Mouse (Mus musculus) forebrain, embryonic 13.5 days (tissue): ENCODE measurements around the gene Gjb4. TPM values are rescaled to one million over a fixed set of nuclear protein-coding genes. Genes with fewer than 3 reads are reported as not detected.

ENCODE experiments used
- ATAC-seq: fragments of 200-750 bp; cut with Nextera tagmentation; 2 replicates; pipeline ENCODE4 v1.8.0; 2017
- H3K27ac ChIP-seq: fragments of 300-500 bp; sonication (generic); 2 replicates; pipeline ENCODE4 v1.5.1; 2015; ENCODE audit warnings: inconsistent platforms, mild to moderate bottlenecking, moderate library complexity
- H3K27me3 ChIP-seq: fragments of 300-500 bp; sonication (generic); 2 replicates; pipeline ENCODE4 v1.6.1; 2015; ENCODE audit warnings: mild to moderate bottlenecking, inconsistent platforms
- H3K36me3 ChIP-seq: fragments of 300-500 bp; sonication (generic); 2 replicates; pipeline ENCODE4 v1.6.1; 2015; ENCODE audit warnings: mild to moderate bottlenecking, inconsistent platforms; ENCODE audit not compliant: poor library complexity, severe bottlenecking
- H3K4me1 ChIP-seq: fragments of 300-500 bp; sonication (generic); 2 replicates; pipeline ENCODE4 v1.6.1; 2015; ENCODE audit warnings: inconsistent platforms
- H3K4me2 ChIP-seq: fragments of 300-500 bp; sonication (generic); 2 replicates; pipeline ENCODE4 v1.6.1; 2015; ENCODE audit warnings: inconsistent platforms, mild to moderate bottlenecking, moderate library complexity
- H3K4me3 ChIP-seq: fragments of 300-500 bp; sonication (generic); 2 replicates; pipeline ENCODE4 v1.5.1; 2015; ENCODE audit warnings: mild to moderate bottlenecking, inconsistent platforms
- H3K9ac ChIP-seq: fragments of 300-500 bp; sonication (generic); 2 replicates; pipeline ENCODE4 v1.6.1; 2015; ENCODE audit warnings: mild to moderate bottlenecking, inconsistent platforms
- H3K9me3 ChIP-seq: fragments of 300-500 bp; sonication (generic); replicated peaks from 2 replicates; pipeline ENCODE4 v1.6.1; 2016; ENCODE audit warnings: inconsistent platforms
- WGBS: fragments of 180-500 bp; shearing (Covaris S2); methylation state at CpG from one replicate; pipeline ENCODE4 v1.1.7; 2015; 5-methylcytosine and 5-hydroxymethylcytosine counted together
- polyA plus RNA-seq: library from polyadenylated mRNA; unstranded; fragments of >200 nt; fragmentation: Nextera tagmentation; extraction: Ambion mirVana; gene quantifications from 2 replicates; pipeline ENCODE4 v1.2.1, GENCODE M21; 2015

The Gjb4 gene
- polyA plus RNA-seq, 1 experiment from 2014 or later = not detected

DNA sequence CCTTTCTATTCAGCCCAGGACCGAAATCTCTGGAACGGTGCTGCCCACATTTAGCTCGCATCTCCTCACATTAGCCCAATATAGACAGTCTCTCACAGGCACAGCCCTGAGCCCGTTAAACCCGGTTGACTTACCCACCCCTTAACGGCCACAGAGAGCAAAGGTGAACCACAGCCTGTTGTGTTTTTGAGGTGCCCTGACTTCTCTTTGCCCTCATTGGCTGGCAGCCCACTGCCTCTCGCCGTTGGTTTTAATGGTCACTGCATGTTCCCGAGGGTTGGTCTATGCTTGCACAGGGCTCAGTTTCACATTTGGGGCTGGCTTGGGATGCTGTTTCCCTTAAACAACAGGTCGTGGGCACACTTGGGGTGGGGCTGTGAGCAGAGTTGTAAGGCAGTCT lies 29.6 kb downstream of the Gjb4 start:
- Histone ChIP-seq H3K4me1 (no peaks in the 10 kb centered on the region), H3K36me3 (no peaks in the 10 kb centered on the region), H3K4me2 (no peak overlapping the region), H3K27me3 (peaks cover 36% of the 10 kb centered on the region), H3K4me3 (no peak overlapping the region), H3K9ac (no peak overlapping the region), H3K27ac (no peak overlapping the region), H3K9me3 (no peaks in the 10 kb centered on the region)
- 0 out of 2 replicates have a peak, but pooled peaks have one; percentile 8 for ATAC-seq
- 72% methylated on average over 10 of the region's 10 CpGs for WGBS

DNA sequence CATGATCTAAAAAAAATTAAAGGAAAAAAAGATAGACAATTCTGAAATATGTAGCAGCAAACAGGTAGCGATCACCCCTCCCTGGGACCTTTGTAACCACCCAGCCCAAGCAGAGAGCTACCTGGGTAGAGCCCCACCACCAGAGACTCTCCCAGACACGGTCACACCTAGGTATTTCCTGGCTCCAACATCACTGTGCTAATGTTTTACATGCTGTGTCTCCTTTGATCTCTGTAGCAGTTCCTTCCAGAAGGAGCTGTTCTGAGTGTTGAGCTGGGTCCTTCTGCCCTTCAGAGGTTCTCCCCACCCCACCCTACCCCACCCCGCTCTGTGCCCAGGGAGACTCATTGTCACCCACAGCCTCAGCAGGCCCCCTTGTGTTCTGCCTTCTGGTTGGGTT lies 30.2 kb downstream of the Gjb4 start:
- no peaks in the 10 kb centered on the region for H3K9me3 ChIP-seq
- ATAC-seq = no peak
- no peak overlapping the region for H3K4me3 ChIP-seq
- 94% methylated on average over 3 of the region's 3 CpGs for whole genome bisulfite sequencing
- no peak overlapping the region for H3K4me2 ChIP-seq
- H3K36me3 ChIP-seq = no peaks in the 10 kb centered on the region
- no peaks in the 10 kb centered on the region for H3K4me1 ChIP-seq
- no peak overlapping the region for H3K27ac ChIP-seq
- no peak overlapping the region for H3K9ac ChIP-seq
- H3K27me3 ChIP-seq = peaks cover 30% of the 10 kb centered on the region

DNA sequence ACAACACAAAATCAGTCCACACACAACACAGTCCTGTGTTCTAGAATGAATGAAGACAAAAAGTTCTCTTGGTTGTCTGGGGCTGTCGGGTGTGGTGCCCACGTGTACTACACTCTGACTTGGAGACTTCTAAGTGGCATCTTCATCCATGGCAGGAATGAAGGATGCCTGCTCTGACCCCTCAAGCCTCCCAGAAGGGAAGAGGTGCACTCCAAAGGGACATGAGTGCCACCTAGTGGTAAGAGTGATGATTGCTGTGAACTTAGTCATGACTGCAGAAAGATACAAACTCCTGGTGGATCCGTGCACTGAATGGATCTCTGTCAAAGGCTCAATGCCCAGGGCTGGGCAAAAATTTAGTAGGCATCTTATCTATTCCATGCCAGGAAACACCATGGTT lies 34.3 kb downstream of the Gjb4 start:
- H3K27me3 ChIP-seq = peaks cover 4% of the 10 kb centered on the region
- WGBS = 5% methylated on average over 3 of the region's 3 CpGs
- no peak overlapping the region for H3K4me2 ChIP-seq
- no peak overlapping the region for H3K4me3 ChIP-seq
- H3K36me3 ChIP-seq = no peaks in the 10 kb centered on the region
- H3K9me3 ChIP-seq = no peaks in the 10 kb centered on the region
- H3K9ac ChIP-seq = no peak overlapping the region
- no peak overlapping the region for H3K27ac ChIP-seq
- H3K4me1 ChIP-seq = no peaks in the 10 kb centered on the region
- peak; percentile 55; the same call in 1 of the 2 replicates for ATAC-seq

DNA sequence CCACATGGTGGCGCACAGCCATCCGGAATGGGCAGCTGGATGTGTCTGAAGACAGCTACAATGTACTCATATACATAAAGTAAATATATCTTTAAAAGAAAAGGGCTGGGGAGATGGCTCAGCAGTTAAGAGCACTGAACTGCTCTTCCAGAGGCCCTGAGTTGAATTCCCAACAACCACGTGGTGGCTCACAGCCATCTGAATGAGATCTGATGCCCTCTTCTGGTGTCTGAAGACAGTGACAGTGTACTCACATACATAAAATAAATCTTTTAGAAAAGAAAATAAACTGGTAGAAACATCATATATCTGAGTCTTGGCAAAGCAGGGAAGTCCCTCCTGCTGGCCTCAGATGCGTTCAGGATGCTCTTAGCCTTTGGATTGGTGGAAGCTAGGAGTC lies 36.7 kb downstream of the Gjb4 start:
- ATAC-seq = no peak
- no peak overlapping the region for H3K9ac ChIP-seq
- H3K27ac ChIP-seq = no peak overlapping the region
- H3K36me3 ChIP-seq = no peaks in the 10 kb centered on the region
- no peak overlapping the region for H3K4me2 ChIP-seq
- peaks cover 13% of the 10 kb centered on the region for H3K4me1 ChIP-seq
- H3K9me3 ChIP-seq = no peaks in the 10 kb centered on the region
- H3K4me3 ChIP-seq = no peak overlapping the region
- 49% methylated on average over 4 of the region's 4 CpGs for WGBS
- H3K27me3 ChIP-seq = peaks cover 17% of the 10 kb centered on the region

DNA sequence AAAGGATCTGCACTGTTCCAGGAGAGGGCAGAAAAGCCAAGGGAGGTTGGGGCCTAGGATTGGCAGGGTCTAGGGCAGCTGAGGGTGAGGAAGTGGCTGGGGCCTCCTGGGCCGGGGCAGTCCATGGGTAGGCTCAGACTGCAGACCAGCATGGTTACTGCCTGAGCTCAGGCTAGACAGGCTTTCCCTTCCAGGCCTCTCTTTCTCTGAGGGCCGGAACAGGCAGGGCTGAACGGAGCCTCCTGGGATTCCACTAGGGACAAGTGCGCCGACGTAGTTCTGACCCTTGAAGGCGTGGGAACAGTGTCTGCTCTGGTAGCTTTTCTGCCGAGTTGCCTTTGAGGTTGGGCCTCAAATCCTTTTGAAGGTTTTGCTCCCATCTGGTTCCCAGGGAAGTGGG lies 38.1 kb downstream of the Gjb4 start:
- no peak for ATAC-seq
- no peak overlapping the region for H3K27ac ChIP-seq
- no peaks in the 10 kb centered on the region for H3K36me3 ChIP-seq
- H3K4me3 ChIP-seq = no peak overlapping the region
- no peak overlapping the region for H3K9ac ChIP-seq
- peaks cover 13% of the 10 kb centered on the region for H3K4me1 ChIP-seq
- H3K9me3 ChIP-seq = no peaks in the 10 kb centered on the region
- H3K27me3 ChIP-seq = peaks cover 24% of the 10 kb centered on the region
- no peak overlapping the region for H3K4me2 ChIP-seq
- 88% methylated on average over 8 of the region's 8 CpGs for WGBS

DNA sequence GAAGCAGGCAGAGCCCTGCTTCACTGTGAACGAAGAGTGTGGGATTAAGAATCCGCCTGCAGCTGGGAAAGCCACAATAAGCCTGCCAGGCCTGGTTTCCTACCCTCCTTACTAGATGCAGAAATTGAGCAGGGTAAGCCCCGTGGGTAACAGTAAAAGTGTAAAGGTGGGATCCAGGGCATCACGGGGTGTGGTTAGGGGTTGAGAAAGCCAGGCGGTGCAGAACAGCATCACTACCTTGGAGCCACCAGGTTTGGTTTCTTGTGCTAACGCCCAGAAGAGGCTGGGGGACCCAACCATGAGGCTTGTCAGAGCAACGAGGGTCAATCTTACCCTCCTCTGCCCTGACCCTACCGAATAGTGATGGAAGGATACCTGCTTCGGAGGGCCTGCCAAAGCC lies 39.3 kb downstream of the Gjb4 start:
- Histone ChIP-seq H3K4me3 (no peak overlapping the region), H3K36me3 (no peaks in the 10 kb centered on the region), H3K27ac (no peak overlapping the region), H3K4me2 (peak overlapping the region; percentile 79), H3K9me3 (no peaks in the 10 kb centered on the region), H3K27me3 (peaks cover 24% of the 10 kb centered on the region), H3K9ac (no peak overlapping the region), H3K4me1 (peaks cover 13% of the 10 kb centered on the region)
- ATAC-seq = no peak
- WGBS = 44% methylated on average over 9 of the region's 9 CpGs

DNA sequence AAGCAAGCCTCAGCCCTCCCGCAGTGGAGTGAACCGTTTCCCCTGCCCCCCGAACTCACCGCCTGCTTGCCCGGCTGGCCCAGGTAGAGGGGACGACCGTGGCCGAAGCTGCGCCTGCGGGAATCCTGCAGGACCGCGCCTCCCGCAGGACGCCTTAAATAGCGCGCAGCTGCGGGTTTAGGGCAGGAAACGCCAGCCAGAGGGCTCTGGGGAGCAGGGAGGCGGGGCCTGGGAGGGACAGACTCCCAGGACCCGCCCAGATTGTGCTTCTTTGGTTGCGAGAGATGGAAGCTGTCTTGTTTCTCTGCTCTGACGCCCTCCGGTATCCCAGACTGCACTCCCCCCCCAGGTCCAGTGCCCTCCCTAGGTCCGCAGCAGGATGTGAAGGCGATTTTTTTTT lies 40.0 kb downstream of the Gjb4 start, which contains the start of gene Gja4:
TSS of gene Gja4 (minus strand) at position 179 of the 400 bp plus-strand sequence.
- peaks cover 24% of the 10 kb centered on the region for H3K27me3 ChIP-seq
- peak within 1 kb of the TSS; percentile 48 for H3K4me3 ChIP-seq
- H3K27ac ChIP-seq = no peak within 1 kb of the TSS
- no peaks in the 10 kb centered on the region for H3K9me3 ChIP-seq
- peak within 1 kb of the TSS; percentile 70 for H3K9ac ChIP-seq
- 0% methylated on average over 25 of the region's 25 CpGs for WGBS
- H3K4me2 ChIP-seq = peak within 1 kb of the TSS; percentile 79
- peak; percentile 89 for ATAC-seq
- H3K36me3 ChIP-seq = no peaks in the 10 kb centered on the region
- H3K4me1 ChIP-seq = peaks cover 13% of the 10 kb centered on the region

DNA sequence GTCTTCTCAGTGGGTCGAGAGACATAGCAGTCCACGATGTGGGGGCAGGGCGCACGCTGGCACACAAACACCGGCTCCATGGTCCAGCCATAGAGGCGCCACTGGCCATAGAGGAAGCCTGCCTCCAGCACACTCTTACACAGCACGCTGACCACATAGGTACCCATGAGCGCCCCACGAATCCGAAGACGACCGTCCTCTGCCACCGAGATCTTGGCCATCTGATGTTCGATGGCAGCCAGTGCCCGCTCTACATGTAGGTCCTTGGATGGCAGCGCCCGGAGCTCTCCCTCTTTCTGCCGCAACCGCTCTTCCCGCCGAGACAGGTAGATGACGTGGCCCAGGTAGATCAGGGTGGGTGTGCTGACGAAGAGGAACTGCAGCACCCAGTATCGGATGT lies 41.5 kb downstream of the Gjb4 start:
- Histone ChIP-seq H3K27me3 (peaks cover 24% of the 10 kb centered on the region), H3K27ac (no peak overlapping the region), H3K4me3 (no peak overlapping the region), H3K4me2 (no peak overlapping the region), H3K9ac (no peak overlapping the region), H3K9me3 (no peaks in the 10 kb centered on the region), H3K4me1 (peaks cover 13% of the 10 kb centered on the region), H3K36me3 (no peaks in the 10 kb centered on the region)
- 63% methylated on average over 24 of the region's 24 CpGs for WGBS
- no peak for ATAC-seq

DNA sequence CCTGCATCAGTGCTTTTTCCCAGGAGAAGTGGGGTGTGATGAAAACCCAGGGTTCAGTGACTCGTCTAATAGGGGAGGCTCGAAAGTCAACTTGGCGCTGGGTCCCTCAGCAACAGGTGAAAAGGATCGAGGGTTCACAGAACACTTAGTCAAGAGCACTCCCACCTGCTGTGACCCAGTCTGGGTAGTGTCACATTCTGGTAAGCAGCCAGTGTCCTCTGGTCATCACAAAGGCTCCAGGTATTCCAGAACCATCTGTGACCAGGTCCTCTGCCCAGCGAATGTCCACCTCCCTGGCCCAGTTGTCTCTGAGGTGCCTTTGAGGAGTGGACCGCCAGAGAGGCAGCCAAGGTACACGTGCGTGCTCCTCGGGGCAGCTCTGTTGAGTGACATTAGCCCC lies 42.3 kb downstream of the Gjb4 start:
- no peaks in the 10 kb centered on the region for H3K9me3 ChIP-seq
- WGBS = 64% methylated on average over 9 of the region's 9 CpGs
- H3K27me3 ChIP-seq = peaks cover 24% of the 10 kb centered on the region
- H3K9ac ChIP-seq = no peak overlapping the region
- no peak overlapping the region for H3K4me3 ChIP-seq
- no peak overlapping the region for H3K27ac ChIP-seq
- no peaks in the 10 kb centered on the region for H3K36me3 ChIP-seq
- H3K4me1 ChIP-seq = peaks cover 13% of the 10 kb centered on the region
- no peak for ATAC-seq
- no peak overlapping the region for H3K4me2 ChIP-seq

DNA sequence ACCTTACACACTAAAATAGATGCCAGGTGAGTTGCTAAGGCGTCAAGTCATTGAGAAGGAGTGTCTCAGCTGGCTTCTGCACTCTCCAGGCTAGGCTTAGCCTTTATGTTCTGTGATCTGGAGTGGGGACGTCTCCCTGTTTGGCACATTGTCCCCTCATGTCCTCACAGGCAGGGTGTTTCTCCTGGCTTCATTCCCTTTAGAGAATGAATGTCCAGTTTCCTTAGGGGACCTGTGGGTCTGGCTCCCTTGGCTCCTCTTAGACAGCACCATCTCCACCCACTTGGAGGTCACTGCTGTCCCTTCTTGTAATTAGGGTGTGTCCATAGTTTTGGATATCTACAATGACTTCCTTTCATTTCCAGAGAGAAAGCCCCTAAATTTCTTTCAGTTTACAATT lies 47.0 kb downstream of the Gjb4 start:
- no peaks in the 10 kb centered on the region for H3K36me3 ChIP-seq
- H3K4me2 ChIP-seq = no peak overlapping the region
- peaks cover 4% of the 10 kb centered on the region; the same call in 1 of the 2 replicates for H3K27me3 ChIP-seq
- ATAC-seq = no peak
- WGBS = 63% methylated on average over 2 of the region's 2 CpGs
- no peaks in the 10 kb centered on the region for H3K4me1 ChIP-seq
- no peak overlapping the region for H3K27ac ChIP-seq
- no peak overlapping the region for H3K9ac ChIP-seq
- H3K4me3 ChIP-seq = no peak overlapping the region
- no peaks in the 10 kb centered on the region for H3K9me3 ChIP-seq

DNA sequence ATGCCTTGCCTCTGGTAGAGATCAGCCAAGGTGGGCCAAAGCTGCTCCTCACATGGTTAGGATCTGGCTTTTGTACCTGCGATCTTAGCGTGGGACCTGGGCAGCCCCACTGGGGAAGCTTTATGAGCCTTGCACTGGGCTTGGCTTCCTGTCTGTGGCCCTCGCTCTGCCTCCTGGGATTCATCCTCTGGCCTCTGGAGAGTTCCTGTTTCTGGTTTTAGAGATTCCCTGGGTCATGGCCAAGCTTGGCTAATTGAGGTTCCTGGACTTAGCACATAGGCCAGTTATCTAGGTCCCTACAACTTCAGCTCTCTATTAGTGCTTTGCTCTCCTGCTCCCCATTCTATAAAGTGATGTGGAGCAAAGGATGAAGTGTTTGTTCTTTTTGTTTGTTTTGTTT lies 50.1 kb downstream of the Gjb4 start:
- no peak for ATAC-seq
- Histone ChIP-seq H3K27me3 (no peaks in the 10 kb centered on the region), H3K27ac (no peak overlapping the region), H3K4me2 (no peak overlapping the region), H3K9me3 (no peaks in the 10 kb centered on the region), H3K4me3 (no peak overlapping the region), H3K36me3 (no peaks in the 10 kb centered on the region), H3K9ac (no peak overlapping the region), H3K4me1 (no peaks in the 10 kb centered on the region)
- WGBS = 78% methylated on average over 3 of the region's 3 CpGs
